Mouse (Mus musculus): ENCODE results near the gene Tmem164. TPM values are rescaled to one million over a fixed set of nuclear protein-coding genes. Genes with fewer than 3 reads are reported as not detected.

The Tmem164 gene
- total RNA-seq, 4 experiments from 2014 or later, result 17.0 to 19.5 (median 18.7) TPM

DNA sequence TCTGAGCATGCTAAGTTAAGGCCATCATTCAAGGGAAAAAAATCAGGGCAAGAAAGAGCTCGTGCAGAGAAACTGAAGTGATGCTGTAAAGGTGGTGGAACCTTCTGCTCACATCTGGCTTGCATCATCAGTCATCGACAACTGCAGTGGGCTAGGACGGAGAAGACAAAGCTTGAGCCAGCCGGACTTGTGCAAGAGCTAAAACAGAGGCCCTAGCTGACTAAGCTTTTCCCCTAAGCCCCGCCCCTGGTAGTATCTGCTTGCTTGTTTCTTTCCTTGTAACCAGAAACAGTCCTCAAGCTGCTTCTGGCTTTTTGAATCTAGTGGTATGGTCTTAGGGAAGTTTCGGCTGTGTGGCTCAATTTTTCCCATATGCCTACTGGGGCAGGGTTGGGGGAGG is 56.5 kb downstream of the Tmem164 start:
- no peak for DNase-seq (ENCODE audit: low spot score in 2 of 2)

DNA sequence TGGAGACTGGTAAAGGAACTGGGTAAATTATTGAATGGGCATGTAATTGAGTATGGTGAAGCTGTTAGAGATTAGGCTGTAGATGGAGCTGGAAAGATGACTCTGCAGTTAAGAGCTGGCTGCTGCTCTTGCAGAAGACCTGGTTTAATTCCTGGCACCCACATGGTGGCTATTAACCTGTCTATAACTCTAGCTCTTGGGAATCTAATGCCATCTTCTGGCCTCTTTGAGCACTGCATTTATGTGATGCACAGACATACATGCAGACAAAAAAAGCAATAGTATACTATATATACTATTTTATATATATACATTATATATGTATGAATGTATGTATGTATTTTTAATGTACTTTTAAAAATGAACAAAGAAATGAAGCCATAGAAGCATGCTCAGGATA is 66.2 kb downstream of the Tmem164 start:
- no peak for DNase-seq (ENCODE audit: low spot score in 2 of 2)

DNA sequence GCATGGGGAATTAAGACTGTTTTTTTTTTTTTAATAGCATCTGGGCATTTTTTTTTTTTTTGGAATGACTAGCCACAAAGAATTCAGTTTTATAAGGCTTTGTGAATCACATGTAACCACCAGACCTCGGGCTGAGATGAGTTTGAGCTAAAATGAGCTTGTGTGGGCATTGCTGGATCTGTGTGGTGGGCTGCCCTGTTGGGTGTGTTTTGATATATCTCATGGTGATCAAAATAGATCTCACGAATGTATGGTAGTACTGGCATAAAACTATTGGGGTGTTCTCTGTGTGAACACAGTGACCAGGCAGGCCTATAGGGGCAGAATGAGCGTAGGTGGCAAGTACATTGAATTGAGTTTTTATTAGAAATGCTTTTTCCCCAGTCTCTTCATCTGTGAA is 67.4 kb downstream of the Tmem164 start:
- DNase-seq (ENCODE audit: low spot score in 2 of 2), result no peak

DNA sequence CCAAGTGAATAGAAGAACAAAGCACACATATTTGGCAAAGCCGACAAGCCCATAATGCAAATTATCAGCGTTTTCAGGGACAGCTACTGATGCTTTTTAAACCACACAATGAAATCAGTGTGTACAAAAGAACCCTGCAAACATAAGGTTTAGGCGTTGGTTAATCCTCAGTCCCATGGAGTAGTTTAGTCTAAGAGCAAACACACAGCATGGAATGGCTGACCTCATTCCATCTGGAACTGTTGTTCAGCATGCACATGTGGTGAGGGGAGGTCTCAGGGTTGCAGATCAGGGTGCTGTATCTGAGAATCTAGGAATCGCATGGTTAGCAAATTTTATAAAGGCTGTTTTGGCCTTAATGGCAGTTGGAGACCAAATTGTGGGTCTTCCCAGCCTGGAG is 69.6 kb downstream of the Tmem164 start:
- no peak for DNase-seq (ENCODE audit: low spot score in 2 of 2)

DNA sequence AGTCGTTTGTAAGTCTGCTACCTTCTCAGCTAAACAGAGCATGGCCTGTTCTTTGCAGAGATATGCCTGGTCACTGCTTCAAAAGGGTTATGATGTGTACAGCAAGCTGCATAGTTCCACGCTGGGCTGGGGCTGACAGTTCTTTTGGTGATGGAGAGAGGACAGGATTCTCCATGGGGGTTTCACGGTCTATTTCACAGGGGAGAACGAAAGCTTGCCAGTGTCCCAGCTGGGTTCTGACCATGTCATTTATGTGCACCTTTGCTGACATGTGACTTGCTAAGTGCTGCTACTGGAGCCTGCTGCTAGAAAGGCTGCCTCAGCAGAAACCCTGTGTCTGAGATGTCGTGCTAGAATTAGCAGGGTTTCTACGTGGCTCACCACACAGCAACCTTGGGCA is 74.3 kb downstream of the Tmem164 start:
- no peak for DNase-seq (ENCODE audit: low spot score in 2 of 2)

DNA sequence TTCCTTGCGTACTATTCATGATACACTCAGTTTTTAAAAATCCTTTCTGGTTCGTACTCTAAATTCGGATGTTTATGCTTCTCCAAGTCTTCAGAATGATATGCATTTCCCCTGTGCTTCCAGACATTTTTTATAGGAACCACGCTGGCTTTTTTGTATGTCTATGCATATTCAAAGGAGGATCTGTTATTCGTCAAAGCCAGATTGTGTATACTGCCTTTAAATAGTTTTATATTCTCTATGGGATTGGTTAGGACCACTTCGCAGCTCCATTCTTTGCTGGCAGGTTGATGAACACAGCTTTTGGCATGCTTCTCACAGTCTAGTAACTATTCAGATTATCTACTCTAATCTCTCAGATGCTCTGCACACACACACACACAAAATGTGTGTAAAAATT is 79.2 kb downstream of the Tmem164 start:
- no peak for DNase-seq (ENCODE audit: low spot score in 2 of 2)

DNA sequence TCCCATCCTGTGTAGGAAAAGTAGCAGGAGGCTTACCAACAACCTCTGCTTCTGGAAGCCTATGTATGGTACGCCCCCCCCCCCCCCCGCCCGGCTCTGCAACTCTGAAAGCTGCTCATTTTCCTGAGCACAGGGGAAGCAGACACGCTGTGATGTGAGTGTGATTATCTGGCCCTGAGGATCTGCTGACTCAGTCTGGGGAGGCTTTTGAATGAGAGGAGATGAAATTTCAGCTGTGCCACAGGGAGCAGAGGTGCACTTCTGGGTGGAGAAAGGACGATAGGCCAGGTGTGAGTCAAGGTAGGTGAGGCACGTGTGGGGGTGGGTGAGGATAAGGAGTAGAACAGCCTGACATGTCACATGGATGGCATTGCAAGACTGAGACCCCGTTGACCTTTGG is 82.1 kb downstream of the Tmem164 start:
- no peak for DNase-seq (ENCODE audit: low spot score in 2 of 2)

DNA sequence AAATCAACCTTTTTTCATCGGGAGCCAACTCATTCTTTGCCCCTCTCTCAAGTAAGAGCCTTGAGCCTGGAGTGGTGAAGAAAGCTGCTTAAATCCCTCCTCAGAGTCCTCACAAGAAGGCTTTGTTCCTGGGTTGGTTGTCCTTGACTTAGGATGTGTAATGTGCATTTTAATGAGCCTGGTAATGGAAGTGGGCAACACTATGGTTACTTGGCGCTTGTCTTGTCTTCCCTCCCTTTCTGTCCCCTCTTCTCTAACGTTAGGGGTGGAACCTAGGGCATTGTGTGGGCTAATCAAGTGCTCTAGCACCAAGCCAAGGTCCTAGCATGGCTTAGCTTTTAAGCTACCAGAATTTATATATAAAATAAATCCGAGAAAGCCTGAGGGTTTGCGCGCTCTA is 88.5 kb downstream of the Tmem164 start:
- no peak for DNase-seq (ENCODE audit: low spot score in 2 of 2)

DNA sequence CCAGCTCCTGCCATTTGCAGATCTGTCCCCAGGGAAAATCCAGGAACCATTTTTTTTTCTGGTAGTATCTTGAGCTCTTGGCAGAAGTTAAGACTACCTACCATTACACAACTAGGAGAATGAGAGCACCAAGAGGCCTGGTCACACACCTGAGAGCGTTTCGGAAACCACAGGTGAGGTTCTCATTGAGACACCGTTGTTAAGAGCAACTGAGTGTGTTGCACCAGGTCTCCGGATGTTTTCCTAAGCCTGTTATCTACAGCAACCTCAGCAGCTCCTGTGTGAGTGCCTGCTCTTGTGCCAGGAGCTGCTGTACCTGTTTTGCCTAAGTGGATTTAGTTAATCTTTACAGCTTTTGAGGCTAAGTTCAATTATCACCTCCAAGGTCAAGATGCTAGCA is 92.5 kb downstream of the Tmem164 start:
- DNase-seq (ENCODE audit: low spot score in 2 of 2), result no peak

DNA sequence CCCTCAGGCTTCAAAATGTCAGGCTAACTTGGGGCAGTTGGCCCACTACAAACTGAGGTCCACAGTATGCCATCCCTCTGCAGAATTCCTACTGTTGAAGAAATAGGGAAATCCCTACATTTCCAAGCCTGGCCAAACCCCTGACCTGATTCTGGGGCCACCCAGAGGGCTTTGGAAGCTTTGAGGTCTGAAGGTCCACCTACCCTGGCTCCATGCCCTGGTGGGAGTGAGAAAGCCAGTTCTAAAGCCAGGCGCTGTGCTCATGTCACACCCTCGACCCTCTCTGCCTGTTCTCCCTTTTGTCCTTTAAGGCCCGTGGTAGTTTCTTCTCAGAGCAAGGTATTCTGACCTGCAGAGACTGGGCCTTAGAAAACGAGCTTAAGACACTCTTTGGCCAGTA is 94.9 kb downstream of the Tmem164 start:
- DNase-seq (ENCODE audit: low spot score in 2 of 2), result no peak

DNA sequence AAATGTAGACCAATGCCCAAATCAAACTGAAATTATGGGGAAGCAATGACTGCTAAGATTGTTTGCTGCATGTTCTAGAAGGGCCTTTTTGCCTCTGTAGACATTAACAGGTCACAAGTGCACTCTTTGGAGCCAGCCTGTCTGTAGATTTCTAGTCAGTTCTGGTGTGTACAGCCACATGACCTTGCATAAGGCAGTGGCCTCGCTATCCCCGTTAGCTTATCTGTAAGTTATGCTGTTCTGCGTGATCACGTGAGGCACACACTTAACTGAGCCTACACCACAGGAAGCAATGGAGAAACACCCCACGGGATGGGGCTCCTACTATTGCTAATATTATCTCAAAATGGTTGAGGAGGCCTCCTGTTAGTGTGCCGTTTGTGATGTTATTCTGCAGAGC is 97.4 kb downstream of the Tmem164 start:
- no peak for DNase-seq (ENCODE audit: low spot score in 2 of 2)

DNA sequence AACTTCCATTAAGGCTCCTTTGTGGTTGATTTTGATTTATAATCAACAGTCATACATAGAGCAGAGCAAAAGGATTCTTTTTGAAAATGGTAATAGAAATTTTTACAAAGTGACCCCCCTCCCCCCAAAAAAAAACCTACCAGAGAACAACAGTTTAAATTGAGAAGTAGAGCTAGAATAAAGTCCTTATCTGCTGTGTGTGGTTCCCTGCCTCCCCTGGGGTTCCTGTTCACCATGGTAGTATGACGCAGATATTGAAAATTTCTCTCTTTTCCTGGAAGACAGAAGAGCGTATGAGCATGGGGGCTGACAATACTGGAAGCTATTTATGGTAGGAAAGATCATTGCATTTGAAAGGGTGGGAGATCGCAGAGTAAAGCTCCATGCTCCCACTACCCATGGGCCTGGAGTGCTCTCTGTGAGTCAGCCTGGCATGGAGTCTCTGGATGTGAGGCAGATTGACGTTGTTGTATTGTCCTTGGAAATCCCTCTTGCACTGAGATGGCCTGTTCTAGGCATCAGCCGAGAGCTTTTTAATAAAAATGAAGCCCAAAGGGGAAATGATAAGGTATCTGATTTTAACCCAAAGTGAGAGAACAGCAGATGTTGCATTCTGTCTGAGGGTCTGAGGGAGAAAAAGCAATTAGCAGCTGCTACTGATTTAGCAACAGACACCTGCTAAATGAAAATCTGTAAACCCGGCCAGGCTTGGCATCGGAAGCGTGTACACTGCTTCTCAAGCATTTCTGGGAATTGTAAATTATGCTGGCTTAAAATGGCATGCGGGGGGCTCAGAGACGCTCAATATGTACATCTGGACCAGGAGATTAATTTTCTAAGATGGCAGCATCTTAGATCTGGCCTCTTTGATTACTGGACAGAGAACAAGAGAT is 105.2 kb downstream of the Tmem164 start:
- peak in 1 of 2 experiments; percentile 23 for DNase-seq (ENCODE audit: low spot score in 2 of 2)

DNA sequence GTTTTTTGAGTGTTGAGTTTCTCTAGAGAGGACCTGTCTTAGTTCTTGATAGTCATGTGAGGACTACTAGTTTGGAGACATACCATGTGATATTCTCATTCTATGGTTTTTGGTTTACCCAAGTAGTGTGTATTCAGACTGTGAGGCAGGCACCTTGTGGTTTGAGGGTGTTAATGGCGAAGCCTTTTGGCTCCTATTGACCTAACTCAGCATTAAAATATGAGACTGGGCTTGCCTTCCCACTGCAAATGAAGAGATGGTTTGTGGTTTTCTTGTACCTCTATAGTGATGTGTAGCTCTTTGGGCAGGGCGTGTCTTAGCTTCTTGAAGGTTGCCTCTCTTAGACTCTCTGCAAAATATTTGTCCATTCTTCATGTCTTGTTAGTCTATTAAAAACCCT is 111.0 kb downstream of the Tmem164 start:
- DNase-seq (ENCODE audit: low spot score in 2 of 2), result no peak

DNA sequence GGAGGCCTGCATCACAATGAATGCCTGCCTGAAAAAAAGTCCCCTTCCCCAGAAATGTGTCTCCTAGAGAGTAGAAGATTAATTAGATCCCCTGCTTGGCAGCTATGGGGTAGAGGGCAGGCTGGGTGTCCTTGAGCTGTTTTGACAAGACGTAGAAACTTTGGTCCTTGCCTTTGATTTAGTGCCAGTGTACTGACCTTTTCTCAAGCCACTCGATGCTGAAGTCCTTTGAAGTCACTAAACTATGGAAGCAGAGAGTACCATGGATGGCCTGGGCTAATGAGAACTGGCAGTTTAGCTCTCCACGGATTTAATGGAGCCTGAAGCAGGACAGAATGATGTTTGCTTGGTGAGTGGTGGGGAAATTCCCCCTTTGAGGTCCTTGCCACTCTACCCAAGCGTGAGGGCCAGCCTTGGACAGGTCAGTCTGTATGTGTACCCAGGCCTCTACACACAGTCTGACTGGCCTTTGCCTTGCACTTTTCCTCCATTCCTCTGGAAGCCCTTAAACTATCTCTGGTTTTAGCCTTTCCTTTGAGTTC is 112.9 kb downstream of the Tmem164 start:
- no peak for DNase-seq (ENCODE audit: low spot score in 2 of 2)

DNA sequence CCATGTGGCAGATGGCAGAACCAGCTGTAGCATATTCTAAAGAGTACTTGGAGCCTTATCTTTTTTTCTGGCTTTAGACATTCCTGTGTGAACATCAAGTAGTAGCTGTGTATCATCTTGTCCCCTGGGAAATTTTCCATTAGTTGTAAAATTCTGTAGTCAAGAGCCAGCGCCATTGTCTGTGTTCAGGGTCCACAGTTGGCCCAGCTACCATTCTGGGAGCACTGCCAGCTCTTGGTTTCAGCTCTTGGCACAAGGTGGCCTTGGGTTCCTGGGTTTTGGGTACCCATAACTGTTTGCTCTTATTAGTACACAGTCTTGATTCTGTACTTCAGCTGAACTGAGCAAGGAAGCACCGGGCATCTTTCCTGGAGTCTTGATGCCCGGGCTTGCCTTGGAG is 123.4 kb downstream of the Tmem164 start:
- DNase-seq (ENCODE audit: low spot score in 2 of 2), result peak; percentile 42 to 52

DNA sequence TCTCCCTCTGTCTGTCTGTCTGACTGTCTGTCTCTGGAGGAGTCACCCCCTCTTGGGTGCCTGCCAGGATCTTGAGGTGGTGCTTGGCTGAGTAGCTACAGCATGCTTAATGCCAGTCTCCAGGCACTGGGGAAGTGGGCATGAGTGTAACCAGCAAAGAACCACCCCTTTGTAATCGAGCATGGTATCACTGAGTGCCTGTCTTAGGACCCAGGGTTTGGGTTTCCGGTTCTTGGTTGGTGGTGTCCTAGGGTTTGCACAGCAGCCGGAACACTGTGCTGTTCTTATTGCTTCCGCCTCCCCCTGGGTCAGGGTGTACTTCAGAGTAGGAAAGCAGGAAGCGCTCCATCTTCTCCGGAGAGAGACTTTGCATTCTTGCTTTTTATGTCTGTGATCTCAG is 124.9 kb downstream of the Tmem164 start:
- DNase-seq (ENCODE audit: low spot score in 2 of 2), result no peak

DNA sequence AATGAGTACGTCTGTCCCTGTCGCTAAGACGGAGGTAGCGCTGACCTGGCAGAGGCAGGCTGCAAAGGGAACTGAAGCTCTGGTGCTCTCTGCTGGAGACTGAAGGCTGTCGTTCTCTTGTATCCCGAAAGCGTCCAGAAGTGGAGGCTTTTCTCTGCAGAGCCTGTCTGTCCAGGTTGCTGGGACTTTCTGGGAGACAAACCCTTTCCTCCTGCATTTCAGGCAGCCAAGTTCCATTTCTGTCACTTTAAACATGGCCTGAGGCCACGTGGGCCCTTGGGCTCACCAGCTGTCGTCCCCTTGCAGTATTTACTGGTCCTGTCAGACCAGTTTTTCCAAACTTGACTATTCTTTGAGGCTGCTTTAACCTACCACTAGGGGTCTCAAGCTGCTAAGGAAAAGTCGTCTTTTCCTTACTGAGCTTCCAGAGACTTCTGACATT is 125.4 kb downstream of the Tmem164 start:
- peak; percentile 10 to 17 for DNase-seq (ENCODE audit: low spot score in 2 of 2)

DNA sequence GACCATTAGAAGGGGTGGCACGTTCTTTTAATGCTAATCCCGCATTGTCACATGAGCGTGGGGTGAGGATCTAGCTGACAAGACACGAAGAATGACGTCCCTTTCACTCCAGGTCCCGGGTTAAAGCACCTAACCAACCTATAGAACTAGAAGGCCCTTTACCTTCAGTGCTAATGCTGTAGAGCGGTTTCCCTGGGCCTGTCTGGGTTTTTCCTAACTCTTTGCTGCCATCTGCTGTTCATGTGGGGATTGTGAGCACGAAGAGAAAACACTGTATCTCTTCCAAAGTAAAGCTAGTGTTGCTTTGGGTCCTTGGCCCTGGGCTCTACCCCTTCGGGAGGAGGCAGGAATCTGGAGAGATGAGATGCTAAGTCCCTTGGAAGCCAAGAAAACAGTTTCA is 127.2 kb downstream of the Tmem164 start:
- peak; percentile 25 to 49 for DNase-seq (ENCODE audit: low spot score in 2 of 2)

DNA sequence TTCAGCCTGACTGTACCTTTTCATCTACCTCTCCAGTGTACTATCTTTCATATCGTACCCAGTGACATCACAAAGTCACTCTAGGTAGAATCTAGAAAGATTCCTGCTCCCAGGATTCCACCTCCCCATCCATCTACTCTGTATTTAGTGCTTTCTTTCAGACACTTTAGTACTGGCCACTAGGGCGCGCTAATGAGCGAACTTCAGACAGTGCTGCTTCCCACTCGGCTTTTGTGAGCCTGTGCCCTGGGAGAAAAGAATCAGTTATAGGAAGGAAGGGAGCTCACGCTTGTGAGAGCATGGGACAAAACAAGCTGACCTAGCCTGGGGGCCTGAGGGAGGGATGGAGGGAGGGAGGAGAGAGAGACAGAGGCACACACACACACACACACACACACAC is 131.9 kb downstream of the Tmem164 start:
- peak in 1 of 2 experiments; percentile 45 for DNase-seq (ENCODE audit: low spot score in 2 of 2)

DNA sequence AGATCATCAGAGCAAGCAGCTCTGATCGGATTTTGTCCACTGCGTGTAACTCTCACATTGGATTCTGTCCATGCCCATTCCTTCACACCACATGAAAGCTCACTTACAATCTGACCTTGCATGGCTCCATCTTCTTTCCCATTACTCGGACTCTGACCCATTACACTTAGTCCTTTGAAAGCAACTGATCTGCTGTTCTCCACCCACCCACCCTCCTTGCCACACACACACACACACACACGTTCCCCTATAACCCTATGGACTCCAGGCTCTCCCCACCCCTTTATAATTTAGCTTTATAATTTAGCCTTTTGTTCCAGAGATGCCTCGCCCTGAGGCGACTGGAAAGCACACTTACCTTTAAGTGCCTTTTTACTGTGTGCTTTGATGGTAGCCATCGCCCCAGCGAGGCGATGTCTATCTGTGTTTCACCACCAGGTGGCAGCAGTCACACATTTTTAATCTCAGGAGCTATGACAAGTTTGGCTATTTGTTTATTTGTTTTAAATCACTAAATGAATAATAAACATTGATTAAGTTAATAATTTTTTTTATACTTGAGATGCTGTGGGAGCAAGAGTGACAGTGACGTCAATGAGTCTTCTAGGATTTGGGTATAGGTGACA is 137.0 kb downstream of the Tmem164 start:
- peak in 1 of 2 experiments; percentile 44 for DNase-seq (ENCODE audit: low spot score in 2 of 2)

DNA sequence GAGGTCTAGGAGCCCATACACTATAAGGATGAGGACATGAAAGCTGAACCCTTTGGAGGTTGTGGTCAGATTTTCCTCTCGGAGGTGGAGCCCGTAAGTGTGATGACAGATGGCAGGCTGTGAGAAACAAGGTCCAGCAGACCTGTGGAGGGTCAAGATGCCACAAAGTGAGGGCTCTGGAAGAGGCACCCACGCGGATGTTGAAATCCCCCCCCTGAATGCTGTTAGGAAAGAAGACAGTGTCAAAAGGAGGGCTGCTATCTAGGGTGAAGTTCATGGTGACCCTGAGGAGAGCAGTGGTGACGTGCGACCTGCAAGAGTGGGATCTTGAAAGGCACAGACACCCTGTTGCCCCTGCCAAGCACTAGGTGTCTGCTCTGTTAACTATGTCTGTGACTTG is 140.0 kb downstream of the Tmem164 start:
- DNase-seq (ENCODE audit: low spot score in 2 of 2), result no peak

DNA sequence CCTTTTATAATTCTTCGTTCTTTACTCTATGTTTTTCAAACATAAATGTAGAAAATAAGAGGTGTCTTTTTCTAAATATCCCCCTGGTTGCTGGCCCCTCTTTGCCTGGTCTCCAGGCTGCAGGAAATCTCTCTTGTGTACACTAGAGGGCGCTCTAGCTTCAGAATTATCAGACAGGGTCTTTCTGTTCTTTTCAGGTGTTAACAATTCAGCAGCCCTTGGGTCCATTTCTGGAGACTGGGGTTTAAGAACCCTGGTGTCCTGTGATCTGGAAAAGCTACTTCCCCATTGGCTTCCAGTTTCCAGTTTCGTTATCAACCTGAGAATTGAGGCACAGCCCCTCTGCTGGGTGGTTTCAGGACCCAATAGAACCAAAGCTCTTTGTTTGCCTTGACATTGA is 140.6 kb downstream of the Tmem164 start:
- DNase-seq (ENCODE audit: low spot score in 2 of 2), result no peak

DNA sequence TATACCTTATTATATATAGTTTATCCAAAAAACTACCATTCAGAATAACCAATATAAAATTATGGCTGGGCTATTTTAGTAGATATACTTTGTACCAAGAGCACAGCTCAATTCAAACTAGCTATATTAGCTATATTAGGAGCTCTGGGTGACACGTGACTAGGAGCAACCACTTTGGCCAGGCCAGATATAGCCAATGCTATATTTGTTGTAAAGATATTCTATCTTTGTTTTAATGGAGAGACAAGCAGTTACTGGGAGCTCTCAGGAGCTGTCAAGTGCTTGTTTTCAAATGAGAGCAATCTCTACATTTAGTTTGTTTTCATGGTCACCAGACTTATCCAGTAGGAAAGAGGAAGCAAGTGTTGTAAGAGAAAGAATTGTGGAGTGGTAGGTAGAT is 144.1 kb downstream of the Tmem164 start:
- DNase-seq (ENCODE audit: low spot score in 2 of 2), result no peak

Measured in layer of hippocampus, adult 8-10 months (tissue).